Mouse (Mus musculus) cortical plate, adult 2 months (tissue): ENCODE data around the gene Papln.

ENCODE experiments used
- CTCF ChIP-seq: fragments of 200-500 bp; IDR thresholded peaks from 2 replicates; pipeline ENCODE4 v1.5.1; 2011; ENCODE audit warnings: mild to moderate bottlenecking, control low read depth, low read length; ENCODE audit not compliant: insufficient read depth; ENCODE audit errors: extremely low read depth
- POLR2A ChIP-seq: fragments of 200-500 bp; IDR thresholded peaks from 2 replicates; pipeline ENCODE4 v1.6.1; 2011; ENCODE audit warnings: mild to moderate bottlenecking, low read length, control low read depth; ENCODE audit not compliant: insufficient read depth; ENCODE audit errors: extremely low read depth

- TF ChIP-seq CTCF: no peak
- TF ChIP-seq POLR2A: no peak
These were observed 34.9 kb downstream of the Papln start for GRCm38 (mm10) chr12:83798313-83798712.
